Mouse (Mus musculus) spleen, adult 12 weeks (tissue): ENCODE data around the gene Cox19.
A peak's percentile ranks its signal among the peaks of the same experiment; 100 is the strongest.

ENCODE experiments used
- DNase-seq: peaks from one replicate; pipeline ENCODE4 v3.0.0; 2022; ENCODE audit warnings: low spot score

Cox19 gene

DNA sequence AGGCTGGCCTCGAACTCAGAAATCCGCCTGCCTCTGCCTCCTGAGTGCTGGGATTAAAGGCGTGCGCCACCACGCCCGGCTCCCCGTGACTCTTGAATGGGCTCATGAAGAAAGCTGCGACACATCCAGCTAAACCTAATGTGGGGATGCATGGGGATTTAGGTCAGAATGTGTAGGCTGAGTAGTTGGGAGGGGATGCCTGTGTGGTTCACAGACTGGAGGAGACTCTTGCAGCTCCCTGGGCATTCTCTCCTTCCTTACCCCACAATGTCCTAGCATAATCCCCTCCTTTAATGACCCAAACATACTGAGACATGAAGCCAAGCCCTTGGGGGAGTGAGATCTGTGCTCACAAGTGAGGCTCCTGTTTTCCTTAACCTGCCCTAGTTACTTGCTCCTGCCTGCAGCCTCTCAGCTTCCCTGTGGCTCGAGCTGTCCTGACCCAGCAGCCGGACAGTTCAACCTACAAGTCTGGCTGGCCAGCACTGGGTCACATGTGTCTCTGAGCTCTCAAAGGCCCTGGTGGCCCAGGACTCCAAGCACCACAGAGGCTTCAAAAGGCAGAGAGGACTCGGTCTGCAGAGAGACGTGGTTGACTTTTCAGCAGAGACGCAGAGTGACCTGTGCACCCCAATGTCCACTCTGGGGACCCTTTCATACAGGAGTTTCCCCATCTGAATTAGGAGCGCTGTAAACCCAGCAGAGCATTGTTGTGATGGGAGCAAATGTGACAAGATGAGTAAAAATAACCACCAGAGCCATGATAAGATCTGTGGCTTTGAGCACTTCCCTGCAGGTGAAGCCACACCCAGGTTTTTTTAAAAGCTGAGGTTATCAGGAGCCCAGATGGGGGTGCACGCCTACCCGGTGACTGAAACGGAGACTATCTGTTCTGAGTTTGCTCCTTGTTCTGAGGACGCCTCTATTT, 30.6 kb upstream of the Cox19 start:
- peak; percentile 67 for DNase-seq

DNA sequence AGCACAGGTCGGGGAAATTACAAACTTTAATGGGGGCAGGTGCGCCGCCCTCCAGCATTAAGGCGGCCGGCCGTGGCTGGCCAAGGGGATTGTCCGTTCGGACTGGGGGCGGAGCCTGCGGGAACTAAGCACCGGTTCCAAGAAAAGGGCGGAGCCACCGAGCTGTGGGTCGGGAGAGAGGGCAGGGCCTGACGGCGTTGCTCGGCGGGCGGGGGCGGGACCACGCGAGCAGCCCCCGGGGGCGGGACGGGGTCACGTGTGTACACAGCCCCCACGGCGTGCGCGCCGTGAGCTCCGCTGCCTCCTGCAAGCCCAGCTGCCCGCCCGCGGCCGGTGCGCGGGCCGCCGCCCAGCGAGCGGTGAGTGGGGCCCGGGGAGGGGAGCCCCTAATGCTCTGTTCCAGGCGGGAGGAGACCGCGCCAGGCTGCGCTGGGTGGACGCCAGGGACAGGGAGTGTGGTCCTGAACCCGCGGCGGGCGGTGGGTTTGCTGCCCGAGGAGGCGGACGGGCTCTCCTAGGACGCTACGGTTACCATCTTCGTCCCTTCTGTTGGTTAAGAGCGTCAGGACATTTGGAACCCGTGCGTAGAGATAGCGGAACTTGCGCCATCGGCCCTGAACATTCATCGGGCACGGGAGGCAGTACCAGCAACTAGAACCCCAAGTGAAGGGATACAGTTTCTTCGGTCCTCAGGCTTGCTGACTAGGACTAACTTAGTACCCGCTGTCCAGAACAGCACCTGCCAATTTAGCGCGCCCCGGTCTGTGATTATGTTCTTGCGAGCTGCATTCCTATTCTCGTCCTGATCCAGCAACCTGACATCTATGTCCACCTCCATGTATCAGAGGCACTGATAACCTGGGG, 29.4 kb upstream of the Cox19 start:
- peak; percentile 84 for DNase-seq

DNA sequence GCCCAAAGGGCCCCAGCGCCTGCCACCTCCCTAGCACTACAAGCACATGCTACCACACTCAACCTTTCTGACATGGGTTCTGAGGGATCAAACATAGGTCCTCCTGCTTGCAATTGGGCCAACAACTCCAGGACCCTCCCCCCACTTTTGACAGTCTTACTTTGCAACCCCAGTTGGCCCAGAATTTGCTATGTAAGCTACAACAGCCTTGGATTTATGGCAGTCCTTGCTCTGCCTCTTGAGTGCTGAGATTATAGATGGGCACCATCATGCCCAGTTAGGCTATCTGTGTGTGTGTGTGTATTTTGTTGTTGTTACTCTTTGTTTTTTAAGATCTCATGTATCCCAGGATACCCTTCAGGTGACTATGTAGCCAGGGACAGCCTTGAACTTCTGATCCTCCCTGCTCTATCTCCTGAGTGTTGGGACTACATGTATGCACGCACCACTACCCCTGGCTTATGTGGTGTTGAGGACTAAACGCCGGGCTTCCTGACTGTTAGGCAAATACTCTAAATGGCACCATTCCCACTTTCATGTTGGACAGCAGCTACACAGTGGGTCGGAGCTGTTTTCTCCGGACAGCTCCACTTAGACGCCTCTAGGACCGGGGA, 28.7 kb upstream of the Cox19 start:
- no peak for DNase-seq

DNA sequence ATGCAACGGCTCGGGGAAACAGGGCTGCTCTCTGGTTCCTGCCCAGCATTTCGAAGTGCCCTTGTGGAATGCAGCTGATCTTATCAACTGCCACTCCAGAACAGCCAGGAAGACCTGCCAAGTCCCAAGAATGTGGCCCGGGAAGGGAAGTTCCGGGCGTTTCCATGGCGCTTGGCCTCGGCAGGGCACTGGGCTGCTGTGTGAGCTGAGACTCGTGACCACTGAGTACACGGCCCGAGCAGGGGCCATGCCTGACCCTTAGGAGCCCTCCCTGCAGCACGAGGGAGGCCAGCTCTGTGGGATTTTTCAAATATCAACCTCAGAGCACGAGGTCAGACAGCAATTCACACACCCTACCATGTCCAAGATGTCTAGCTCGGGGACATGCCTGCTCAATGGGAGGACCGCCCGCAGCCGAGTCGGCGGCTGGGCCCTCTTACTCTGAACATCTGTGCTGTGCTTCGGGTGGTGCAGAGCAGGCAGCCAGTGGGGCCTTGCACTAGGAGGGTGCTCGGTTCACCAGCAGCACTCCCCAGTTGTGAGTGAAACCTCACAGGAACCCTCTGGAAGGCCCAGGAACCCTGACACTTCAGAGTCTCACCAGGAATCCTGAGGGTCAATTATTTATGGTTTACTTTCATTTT, 27.9 kb upstream of the Cox19 start:
- no peak for DNase-seq

DNA sequence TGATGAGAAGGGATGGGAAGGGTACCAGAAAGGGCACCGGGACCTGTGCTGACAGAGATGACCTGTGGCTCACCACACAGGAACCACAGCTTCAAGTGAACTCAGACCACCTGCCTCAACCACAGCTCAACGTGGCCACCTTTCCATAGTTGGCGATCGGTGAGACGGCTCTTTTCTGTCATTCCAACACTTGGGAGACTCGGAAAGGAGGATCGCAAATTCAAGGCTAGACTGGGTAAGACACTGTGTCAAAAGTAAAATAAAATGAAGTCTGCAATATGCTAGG, 27.0 kb upstream of the Cox19 start:
- DNase-seq: no peak

DNA sequence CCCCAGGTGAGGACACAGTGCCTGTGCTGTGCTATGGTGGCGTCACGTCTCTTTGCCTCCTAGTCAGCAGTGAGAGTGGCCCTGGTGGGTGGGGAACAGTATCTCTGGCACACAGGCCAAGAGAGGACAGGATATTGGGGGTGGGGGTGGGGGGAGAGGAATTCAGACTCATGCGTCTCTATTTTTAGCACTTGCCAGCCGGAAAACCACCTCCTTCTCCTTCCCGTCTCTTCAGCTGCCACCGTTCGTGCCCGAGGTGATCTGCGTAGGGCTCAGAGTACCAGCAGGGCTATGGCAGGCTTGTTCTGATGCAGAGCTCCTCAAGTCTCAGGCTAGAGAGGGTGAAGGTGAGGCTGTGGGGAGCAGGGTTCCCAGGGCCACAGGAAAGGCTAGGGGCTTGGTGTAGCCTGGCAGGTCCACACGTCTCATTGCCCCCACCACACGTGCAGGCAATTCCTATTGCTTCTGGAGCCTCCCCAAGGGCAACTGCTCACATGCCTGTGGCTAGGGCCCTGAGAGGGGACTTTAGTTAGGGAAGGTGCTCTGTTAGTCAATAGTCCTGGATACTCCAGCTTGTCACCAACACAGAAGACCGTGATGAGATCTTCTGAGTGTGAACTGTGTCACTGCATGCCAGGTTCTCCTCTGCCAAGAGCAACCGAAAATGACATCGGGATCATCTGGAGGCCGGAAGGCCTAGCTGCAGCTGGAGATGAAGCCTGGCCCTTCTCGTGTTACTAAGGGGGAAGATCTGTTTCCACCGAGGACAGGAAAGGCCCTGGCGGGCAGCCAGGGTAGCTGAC, 26.5 kb upstream of the Cox19 start, which contains the start of gene Gpr146:
Gene Gpr146 (plus strand): TSS at position 230 of the 803 bp plus-strand sequence.
- DNase-seq: no peak

DNA sequence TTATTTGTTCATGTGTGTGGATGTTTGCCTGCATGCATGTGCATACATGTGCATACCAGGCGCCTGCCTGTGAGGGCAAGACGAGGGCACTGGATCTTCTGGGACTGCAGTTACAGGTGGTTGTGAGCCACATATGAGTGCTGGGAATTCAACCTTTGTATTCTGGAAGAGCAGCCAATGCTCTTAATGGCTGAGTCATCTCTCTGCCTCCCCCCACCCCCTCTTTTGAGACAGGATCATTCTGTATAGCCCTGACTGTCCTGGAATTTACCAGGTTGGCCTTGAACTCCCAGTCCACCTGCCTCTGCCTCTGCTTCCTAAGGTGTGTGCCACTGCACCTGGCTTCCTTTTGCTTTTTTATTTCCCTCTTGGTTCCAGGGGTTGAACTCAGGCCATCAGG, 23.6 kb upstream of the Cox19 start:
- no peak for DNase-seq

DNA sequence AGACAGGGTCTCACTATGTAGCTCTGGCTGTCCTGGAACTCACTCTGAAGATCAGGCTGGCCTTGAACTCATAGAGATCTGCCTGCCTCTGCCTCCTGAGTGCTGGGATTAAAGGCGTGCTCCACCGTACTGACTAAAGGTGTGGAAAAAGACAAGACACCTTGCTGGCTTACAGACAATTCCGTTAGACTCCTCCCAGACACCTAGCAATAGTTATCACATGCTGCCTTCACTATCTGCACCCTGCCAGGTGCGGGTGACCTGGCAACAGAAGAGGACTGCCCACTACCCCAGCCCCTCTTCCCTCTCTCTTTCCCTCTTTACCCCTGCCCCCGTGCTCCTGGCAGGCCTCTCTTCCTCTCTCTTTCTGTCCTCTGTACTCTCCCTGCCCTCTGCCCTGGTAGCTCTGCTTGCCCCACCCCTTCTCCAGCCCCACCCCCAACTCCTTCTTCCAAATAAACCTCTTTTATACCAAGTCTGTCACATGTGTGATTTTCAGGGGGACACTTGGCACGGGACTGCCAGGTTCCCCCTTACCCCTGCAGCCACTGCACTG, 22.7 kb upstream of the Cox19 start:
- DNase-seq: no peak

DNA sequence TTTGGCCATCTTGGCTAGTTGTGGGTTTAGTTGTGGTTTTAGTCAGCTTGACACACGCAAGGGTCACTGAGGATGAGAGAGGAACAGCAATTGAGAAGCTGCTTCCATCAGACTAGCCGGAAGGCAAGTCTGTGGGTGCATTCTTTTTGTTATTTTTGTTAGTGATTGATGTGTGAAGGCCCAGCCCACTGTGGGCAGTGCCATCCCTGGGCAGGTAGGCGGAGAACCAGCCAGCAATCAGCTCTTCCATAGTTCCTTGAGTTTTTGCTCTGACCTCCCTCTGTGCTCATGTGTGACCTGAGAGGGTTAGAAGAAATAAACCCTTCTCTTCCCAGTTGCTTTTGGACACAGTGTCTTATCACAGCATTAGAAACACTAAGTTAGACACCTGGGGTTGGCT, 21.9 kb upstream of the Cox19 start:
- no peak for DNase-seq

DNA sequence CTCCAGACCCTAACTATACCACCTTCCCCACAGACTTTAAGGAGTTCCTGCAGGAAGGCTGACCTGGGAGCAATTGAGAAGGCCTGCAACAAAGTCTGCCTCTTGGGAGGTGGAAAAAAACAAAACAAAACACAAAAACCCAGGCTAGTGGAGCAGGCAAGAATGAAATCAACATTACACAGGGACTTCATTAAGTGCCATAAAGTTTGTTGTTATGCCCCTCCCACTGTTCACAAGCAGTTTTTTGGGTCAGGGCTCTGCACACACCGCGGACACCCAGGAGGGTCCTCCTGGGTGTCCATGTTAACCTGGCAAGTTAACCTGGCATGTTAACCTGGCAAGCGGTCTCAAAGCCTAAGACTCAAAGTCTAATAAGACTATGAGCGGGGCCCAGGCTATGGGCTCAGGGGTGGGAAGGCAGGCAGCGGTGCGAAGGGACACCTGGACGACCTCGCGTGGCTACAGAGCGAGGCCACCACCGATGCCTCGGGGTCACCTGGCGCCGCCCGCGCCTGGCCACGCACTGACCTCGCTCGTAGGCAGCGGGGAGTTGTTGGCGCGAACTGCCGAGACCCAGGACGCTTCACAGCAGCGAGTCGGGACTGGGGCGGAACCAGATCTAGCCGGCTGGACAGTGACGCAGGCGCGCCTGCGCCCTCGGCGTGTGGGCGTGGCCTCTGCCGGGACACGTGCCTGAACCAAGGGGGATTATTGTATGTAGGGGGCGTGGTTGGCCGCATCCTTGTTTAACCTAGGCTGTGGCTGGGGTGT, 20.6 kb upstream of the Cox19 start:
- DNase-seq: peak; percentile 91

DNA sequence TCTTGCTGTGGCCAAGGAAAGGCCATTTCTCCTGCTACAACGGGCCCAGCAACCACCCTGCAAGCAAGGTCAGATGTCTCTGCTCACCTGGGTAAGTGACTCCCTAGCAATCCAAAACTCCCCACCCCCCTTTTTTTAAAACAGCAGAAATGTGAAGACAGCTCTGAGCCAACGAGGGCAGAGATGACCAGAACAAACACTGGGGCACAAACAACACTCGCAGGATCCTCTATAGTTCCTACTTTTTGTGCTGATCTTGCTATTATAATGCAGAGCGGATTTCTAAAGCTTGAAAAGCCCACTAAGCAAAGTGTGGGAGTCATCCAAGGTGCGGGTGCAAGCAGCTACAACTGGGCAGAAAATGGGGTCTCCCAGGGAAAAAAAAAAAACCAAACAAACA, 19.9 kb upstream of the Cox19 start:
- DNase-seq: no peak

DNA sequence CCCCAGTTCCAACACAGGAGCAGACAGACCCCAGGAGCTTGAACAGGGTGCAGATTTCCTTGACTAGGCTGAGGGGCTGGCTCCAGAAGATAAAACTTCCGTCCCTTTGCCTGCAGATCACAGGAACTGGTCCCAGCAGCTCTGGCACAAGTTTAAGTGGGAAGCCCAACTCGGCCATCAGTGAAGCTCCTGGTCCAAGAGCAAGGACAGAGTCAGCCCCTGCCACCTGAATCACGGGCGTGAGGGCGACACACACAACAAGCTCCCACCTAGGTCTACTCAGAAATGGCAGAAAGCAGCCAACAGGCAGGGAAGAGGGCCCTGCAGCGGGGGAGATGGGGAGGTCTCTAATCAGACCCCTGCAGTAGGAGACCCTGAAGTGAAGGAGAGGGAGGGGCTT, 19.1 kb upstream of the Cox19 start:
- no peak for DNase-seq

DNA sequence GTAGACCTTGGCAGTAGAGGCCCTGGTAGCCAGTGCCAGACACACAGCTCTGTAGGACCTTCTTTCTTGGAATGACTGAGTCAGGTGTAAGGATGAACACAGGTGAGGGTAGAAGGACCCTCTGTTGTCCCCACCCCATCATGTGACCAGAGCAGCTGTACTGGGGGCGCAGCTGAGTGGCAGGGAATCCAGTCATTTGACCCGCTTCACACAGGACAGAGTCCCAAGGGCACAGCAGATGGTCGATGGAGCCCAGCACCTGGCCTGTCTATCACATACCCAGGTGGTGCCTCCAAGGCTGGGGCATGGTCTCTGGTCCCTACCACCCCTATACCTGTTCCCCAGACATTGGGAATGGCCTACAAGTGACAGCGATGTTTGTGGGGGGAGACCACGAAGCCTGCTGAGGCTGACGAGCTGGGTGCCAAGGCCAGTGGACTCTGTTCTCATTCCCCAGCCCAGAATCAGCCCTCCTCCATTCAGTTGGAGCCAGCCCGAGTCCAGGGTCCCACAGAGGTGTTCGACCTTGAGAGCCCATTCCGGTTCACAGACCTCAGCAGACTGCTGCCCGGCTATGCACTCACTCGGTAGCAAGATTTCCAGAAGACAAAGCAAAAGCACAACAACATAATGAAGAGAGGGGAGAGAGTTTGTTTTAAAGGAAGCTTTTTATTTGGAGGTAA, 17.6 kb upstream of the Cox19 start:
- DNase-seq: no peak

DNA sequence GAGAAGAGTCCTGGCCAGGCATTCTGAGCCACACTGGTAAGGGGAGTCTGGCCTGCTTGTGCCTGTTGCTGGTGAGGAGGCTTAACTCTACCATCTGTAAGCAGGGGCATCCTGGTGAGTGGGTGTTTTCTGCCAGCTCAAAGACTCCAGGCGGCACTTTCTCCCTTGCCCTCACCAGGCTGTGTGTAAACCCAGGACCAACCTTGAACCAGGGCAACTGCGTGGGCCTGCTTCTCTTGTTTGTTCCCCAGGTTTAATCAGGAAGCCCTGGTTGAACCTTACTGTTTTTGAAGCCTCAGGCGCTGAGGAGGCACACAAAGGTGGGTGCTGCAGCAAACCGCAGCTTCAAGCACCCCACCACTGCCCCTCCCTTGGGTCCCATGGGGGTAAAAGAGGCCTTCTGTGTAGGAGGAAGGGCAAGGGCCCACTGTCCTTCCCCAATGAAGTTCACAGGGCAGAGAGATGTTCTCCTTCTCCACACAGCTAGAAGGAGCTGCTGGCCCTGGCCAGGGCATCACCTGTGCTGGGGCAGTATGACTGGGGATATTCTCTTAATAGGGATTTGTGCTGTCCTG, 16.8 kb upstream of the Cox19 start:
- no peak for DNase-seq

DNA sequence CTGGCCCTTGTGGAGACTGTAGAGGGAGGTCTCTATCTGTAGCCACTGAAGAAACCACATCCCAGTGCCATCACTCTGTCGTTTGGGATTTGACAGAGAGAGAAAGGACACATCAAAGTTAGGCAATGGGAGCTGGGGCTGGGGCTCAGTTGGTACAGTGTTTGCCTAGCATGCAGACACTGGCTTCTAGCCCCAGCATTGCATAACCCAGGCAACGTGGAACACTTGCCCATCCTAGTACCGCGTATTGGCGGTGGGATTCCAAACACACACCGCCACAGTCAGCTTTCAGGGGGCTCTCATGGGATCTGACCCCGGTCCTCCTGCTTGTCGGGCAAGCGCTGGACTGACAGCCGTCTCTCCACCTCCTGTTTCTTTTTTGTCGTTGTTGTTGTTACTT, 15.3 kb upstream of the Cox19 start:
- no peak for DNase-seq

DNA sequence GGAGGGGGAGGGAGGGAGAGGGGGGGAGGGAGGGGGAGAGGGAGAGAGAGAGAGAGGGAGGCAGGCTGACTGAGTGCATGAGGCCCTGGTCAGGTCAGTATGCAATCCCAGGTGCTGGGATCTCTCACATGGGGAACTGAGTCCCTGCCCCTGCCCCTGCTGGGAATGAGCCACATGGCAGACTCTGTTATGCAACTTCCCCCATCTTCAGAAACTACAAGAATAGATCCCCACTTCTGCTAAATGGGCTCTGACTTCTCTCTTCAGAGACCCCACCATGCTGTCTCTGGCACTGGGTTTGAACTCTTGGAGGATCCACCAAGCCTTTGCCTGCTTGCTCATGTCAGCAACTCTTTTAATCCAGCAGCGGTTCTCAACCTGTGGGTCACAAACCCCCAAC, 14.6 kb upstream of the Cox19 start:
- no peak for DNase-seq

DNA sequence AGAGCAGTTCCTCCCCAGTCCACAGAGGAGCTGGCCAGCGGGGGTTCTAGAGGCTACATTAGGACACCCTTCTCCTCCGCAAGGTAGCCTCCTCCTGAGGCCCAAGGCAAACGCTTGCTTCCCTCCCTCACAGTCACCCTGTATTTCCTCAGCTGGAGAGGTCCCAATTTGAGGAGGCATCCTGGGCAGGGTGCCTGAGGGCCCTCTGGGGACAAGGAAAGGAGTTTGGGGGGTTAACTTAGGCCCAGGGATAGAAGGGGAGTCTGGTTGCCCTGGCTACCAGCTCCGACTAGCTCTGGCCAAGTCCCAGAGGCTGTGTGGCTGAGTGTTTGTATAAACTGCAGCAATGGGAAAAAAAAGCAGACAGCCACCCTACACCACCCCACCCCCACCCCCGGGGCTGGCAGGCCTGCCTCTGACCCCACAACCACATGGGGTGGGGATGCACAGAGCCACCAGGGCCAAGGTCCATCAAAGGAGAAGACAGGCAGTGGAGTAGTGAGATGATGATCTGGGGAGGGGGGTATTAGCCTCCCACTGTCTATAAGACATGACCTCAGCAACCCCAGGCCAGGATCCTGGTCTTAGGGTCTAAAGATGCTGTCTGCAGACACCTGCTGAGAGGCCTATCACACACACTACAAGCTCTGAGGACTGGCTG, 13.8 kb upstream of the Cox19 start:
- no peak for DNase-seq

DNA sequence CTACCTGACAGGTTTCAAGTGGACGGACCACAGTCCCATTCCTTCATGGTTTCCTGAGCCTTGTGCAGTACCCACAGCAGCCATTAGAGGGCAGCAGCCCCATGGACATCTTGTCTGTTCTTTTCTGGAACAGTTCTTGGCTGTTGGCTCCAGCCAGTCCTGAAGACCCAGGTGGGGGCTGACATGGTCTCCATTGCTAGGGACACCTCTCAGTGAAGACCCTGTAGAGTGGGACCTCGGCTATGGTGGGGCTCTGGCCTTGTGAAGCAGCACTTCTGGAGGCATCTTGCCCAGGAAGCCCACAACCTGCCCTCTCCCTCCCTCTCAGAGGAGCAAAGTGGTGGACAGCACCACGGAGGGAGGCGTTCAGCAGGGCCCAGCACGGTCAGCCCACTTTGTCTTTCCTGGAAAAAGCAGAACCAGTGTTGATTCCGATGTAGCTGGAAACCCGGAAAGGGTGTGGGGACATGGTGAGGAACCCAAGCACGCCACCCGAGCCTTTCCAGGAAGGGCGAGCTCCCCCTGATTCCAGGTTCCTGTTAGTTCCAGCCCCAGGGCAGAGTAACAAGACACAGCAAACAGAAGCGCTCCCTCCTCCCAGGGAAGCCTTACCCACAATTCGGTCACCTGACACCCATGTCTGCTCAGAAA, 13.2 kb upstream of the Cox19 start:
- DNase-seq: peak; percentile 83
